Comparison of ENCODE assay signal across 7 mouse cellular contexts in genomic region chr5:33630615-33631014, GRCm38 (mm10). TPM values are rescaled to one million over a fixed set of nuclear protein-coding genes. Genes with fewer than 3 reads are reported as not detected.
DNase-seq lines count a peak whose midpoint lies in the region; ATAC-seq lines count a peak whose summit lies in the region.

No protein-coding gene starts in this region.

- no peaks in the 10 kb centered on the region for H3K9me3 ChIP-seq in forebrain, embryonic 13.5 days (replicated peaks)
- H3K9me3 ChIP-seq in intestine, embryonic 15.5 days, result no peaks in the 10 kb centered on the region

- H3K9ac ChIP-seq in forebrain, embryonic 13.5 days, result no peak overlapping the region
- peak overlapping the region; percentile 50; the same call in 1 of the 2 replicates for H3K9ac ChIP-seq in intestine, embryonic 15.5 days

- no peak overlapping the region for H3K27ac ChIP-seq in forebrain, embryonic 13.5 days
- 0 out of 2 replicates have a peak overlapping the region, but pooled peaks have one; percentile 34 for H3K27ac ChIP-seq in intestine, embryonic 15.5 days

- no peaks in the 10 kb centered on the region for H3K27me3 ChIP-seq in forebrain, embryonic 13.5 days
- H3K27me3 ChIP-seq in intestine, embryonic 15.5 days (replicated peaks), result no peaks in the 10 kb centered on the region

- 83% methylated on average over 4 of the region's 4 CpGs for WGBS in forebrain, embryonic 13.5 days
- 57% methylated on average over 4 of the region's 4 CpGs for WGBS in intestine, embryonic 15.5 days

- peaks cover 22% of the 10 kb centered on the region for H3K4me1 ChIP-seq in forebrain, embryonic 13.5 days
- peaks cover 12% of the 10 kb centered on the region for H3K4me1 ChIP-seq in intestine, embryonic 15.5 days (replicated peaks)

- H3K4me2 ChIP-seq in forebrain, embryonic 13.5 days, result peak overlapping the region; percentile 70
- H3K4me2 ChIP-seq in intestine, embryonic 15.5 days (replicated peaks), result peak overlapping the region; percentile 80

- H3K36me3 ChIP-seq in forebrain, embryonic 13.5 days (ENCODE audit: poor library complexity, severe bottlenecking), result 0 out of 2 replicates have a peak, but pooled peaks cover 4% of the 10 kb centered on the region
- H3K36me3 ChIP-seq in intestine, embryonic 15.5 days, result no peaks in the 10 kb centered on the region

- DNase-seq in thymus, postnatal 14 days, result peak; percentile 14
- DNase-seq in thymus, postnatal 10 days (ENCODE audit: low spot score in 2 of 2), result no peak
- peak; percentile 92 for DNase-seq in skeletal muscle tissue, adult 2 months (ENCODE audit: low read depth, low spot score)
- no peak for DNase-seq in adrenal gland, adult (ENCODE audit: inconsistent age in 2 of 2, low spot score in 1 of 2)
- DNase-seq in cerebellum, postnatal 4 days (ENCODE audit: low spot score in 2 of 2), result no peak

- no peak for ATAC-seq in forebrain, embryonic 13.5 days
- peak; percentile 13; the same call in 1 of the 2 replicates for ATAC-seq in intestine, embryonic 15.5 days

- peak overlapping the region; percentile 79 for H3K4me3 ChIP-seq in forebrain, embryonic 13.5 days
- peak overlapping the region; percentile 85; the same call in 1 of the 2 replicates for H3K4me3 ChIP-seq in intestine, embryonic 15.5 days (replicated peaks)

RNA-seq across cellular contexts. Expression of gene Gm9903, which starts 0.9 kb away (rescaled TPM):
- 0.55 and 0.61 TPM in 2 replicates for polyA plus RNA-seq in forebrain, embryonic 13.5 days (2015; fragmentation: Nextera tagmentation; extraction: Ambion mirVana)
- polyA plus RNA-seq in intestine, embryonic 15.5 days (2015; fragmentation: Nextera tagmentation; extraction: Ambion mirVana), result 0.26 and 0.30 TPM in 2 replicates

RNA-seq across cellular contexts. Expression of gene Fam53a, which starts 1.2 kb away (rescaled TPM):
- polyA plus RNA-seq in forebrain, embryonic 13.5 days (2015; fragmentation: Nextera tagmentation; extraction: Ambion mirVana), result 51.0 and 57.7 TPM in 2 replicates
- polyA plus RNA-seq in intestine, embryonic 15.5 days (2015; fragmentation: Nextera tagmentation; extraction: Ambion mirVana), result 51.7 and 52.7 TPM in 2 replicates

RNA-seq across cellular contexts. Expression of gene Slbp, which starts 21.8 kb away (rescaled TPM):
- polyA plus RNA-seq in forebrain, embryonic 13.5 days (2015; fragmentation: Nextera tagmentation; extraction: Ambion mirVana), result 222 and 225 TPM in 2 replicates
- 196 and 228 TPM in 2 replicates for polyA plus RNA-seq in intestine, embryonic 15.5 days (2015; fragmentation: Nextera tagmentation; extraction: Ambion mirVana)

RNA-seq across cellular contexts. Expression of gene Tacc3, which starts 27.3 kb away (rescaled TPM):
- polyA plus RNA-seq in forebrain, embryonic 13.5 days (2015; fragmentation: Nextera tagmentation; extraction: Ambion mirVana), result 189 and 190 TPM in 2 replicates
- 148 and 172 TPM in 2 replicates for polyA plus RNA-seq in intestine, embryonic 15.5 days (2015; fragmentation: Nextera tagmentation; extraction: Ambion mirVana)

RNA-seq across cellular contexts. Expression of gene Tmem129, which starts 27.6 kb away (rescaled TPM):
- 33.0 and 37.8 TPM in 2 replicates for polyA plus RNA-seq in forebrain, embryonic 13.5 days (2015; fragmentation: Nextera tagmentation; extraction: Ambion mirVana)
- 31.8 and 33.1 TPM in 2 replicates for polyA plus RNA-seq in intestine, embryonic 15.5 days (2015; fragmentation: Nextera tagmentation; extraction: Ambion mirVana)

Comparison
In these comparisons a context has a peak if more than half of its experiments do, and no peak if none do; other contexts are left out.
1. DNase-seq: peak in thymus, postnatal 14 days (single experiment) and skeletal muscle tissue, adult 2 months (single experiment); none in thymus, postnatal 10 days (0 of 2), adrenal gland, adult (0 of 2) and cerebellum, postnatal 4 days (0 of 2).